Mouse (Mus musculus) olfactory bulb, adult 2 months (tissue): ENCODE measurements around the gene Eif2b4. TPM values are rescaled to one million over a fixed set of nuclear protein-coding genes. Genes with fewer than 3 reads are reported as not detected.
A peak's percentile ranks its signal among the peaks of the same experiment; 100 is the strongest.
"Not testable (repeated sequence)": the region's sequence is repeated elsewhere in the genome, so short reads cannot be mapped to it uniquely, and the experiment has no call there.

Source experiments
- H3K27ac ChIP-seq: fragments of 200-500 bp; 2 replicates; pipeline ENCODE4 v1.5.1; 2012; ENCODE audit warnings: low read depth, low read length; ENCODE audit not compliant: insufficient read depth
- H3K4me1 ChIP-seq: fragments of 200-500 bp; 2 replicates; pipeline ENCODE4 v1.6.1; 2012; ENCODE audit warnings: low read length; ENCODE audit not compliant: control insufficient read depth, insufficient read depth
- H3K4me3 ChIP-seq: fragments of 200-500 bp; 2 replicates; pipeline ENCODE4 v1.5.1; 2012; ENCODE audit warnings: mild to moderate bottlenecking, low read depth, low read length, moderate library complexity; ENCODE audit not compliant: insufficient read depth
- CTCF ChIP-seq: fragments of 200-500 bp; IDR thresholded peaks from 2 replicates; pipeline ENCODE4 v1.5.1; 2012; ENCODE audit warnings: low read depth, mild to moderate bottlenecking, low read length, moderate library complexity; ENCODE audit not compliant: insufficient read depth
- POLR2A ChIP-seq: fragments of 200-500 bp; IDR thresholded peaks from 2 replicates; pipeline ENCODE4 v1.6.1; 2012; ENCODE audit warnings: mild to moderate bottlenecking, low read depth, low read length, moderate library complexity; ENCODE audit not compliant: insufficient read depth
- WGBS: fragments of 180-500 bp; shearing (Covaris S2); methylation state at CpG from one replicate; pipeline ENCODE4 v1.1.7; 2018; 5-methylcytosine and 5-hydroxymethylcytosine counted together
- polyA plus RNA-seq: library from polyadenylated mRNA; stranded (reverse); fragments of >200 nt; gene quantifications from 2 replicates; pipeline ENCODE4 v1.2.4, GENCODE M21; 2012; ENCODE audit warnings: low replicate concordance; ENCODE audit not compliant: missing spikeins, insufficient read depth, insufficient read length

Eif2b4 gene
- polyA plus RNA-seq, 1 experiment: not detected

DNA sequence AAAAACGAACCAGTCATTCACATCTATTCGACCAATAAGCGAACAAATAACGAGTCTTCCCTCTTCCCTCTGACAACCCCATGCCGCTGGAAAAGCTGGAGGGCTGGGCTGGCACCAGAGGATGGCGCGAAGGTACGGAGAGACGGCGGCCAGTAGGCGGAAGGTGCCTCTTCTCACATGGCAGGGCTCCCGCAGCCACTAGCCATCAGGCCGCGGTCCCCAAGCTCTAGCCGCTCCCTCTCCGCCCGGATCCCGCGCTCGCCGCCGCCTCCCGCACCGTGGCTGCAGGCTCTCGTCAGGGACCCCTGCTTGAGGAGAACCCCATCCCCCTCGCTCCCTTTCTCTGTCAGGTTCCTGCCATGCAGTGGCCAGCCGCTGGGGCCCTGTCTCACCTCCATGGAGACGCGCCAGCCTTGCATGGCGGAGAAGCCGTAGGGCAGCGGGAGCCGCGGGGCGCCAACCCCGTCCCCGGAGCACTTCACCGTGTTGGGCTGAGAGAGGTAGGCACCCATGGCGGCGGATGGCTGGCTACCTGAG lies 26.7 kb upstream of the Eif2b4 start:
- no peak for TF ChIP-seq POLR2A
- TF ChIP-seq CTCF: no peak
- Histone ChIP-seq H3K4me3 (peak overlapping the region; percentile 97), H3K27ac (peak overlapping the region; percentile 64), H3K4me1 (0 out of 2 replicates have a peak, but pooled peaks cover 2% of the 10 kb centered on the region)
- under 1% methylated on average over 40 of the region's 40 CpGs for WGBS

- WGBS: 1% methylated on average over 11 of the region's 11 CpGs
- 0 out of 2 replicates have a peak, but pooled peaks cover 2% of the 10 kb centered on the region for H3K4me1 ChIP-seq
- no peak for TF ChIP-seq POLR2A
- TF ChIP-seq CTCF: no peak
- no peak overlapping the region for H3K27ac ChIP-seq
- peak overlapping the region; percentile 97 for H3K4me3 ChIP-seq
Observed at GRCm38 (mm10) chr5:31219474-31219873, 26.2 kb upstream of the Eif2b4 start.

DNA sequence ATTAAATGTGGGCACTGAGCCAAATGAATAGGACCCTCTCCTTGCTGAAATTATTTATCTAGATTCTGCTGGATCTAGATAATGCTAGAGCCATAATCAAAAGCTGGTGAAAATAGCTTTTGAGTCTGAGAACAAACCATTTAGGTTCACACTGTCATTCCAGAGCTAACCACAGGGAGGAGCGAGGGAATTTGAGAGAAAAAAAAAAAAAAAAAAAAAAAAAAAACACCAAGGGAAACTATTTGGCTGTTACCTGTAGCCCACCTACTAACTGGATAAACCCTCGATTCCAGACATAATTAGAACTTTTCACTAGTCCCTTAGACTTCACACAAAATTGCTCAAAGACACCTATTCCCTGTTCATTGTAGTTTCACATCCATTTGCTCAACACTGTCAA lies 25.8 kb upstream of the Eif2b4 start:
- 3% methylated on average over 2 of the region's 2 CpGs for WGBS
- H3K27ac ChIP-seq: no peak overlapping the region
- TF ChIP-seq POLR2A (no peak), CTCF (no peak)
- 0 out of 2 replicates have a peak, but pooled peaks cover 2% of the 10 kb centered on the region for H3K4me1 ChIP-seq
- no peak overlapping the region for H3K4me3 ChIP-seq

DNA sequence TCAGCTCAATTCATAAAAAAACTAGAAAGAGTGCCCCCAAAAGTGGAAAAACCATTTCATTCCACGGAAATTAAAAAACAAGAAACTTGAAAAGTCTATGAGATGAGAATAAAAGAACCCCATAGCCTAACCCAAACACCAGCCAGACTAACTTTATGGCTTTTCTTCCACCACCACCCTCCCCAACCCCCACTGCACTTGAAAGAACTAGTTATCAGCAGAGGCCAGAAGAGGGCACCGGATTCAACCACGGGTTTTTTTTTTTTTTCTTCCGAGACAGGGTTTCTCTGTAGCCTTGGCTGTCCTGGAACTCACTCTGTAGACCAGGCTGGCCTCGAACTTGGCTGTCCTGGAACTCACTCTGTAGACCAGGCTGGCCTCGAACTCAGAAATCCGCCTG lies 25.1 kb upstream of the Eif2b4 start:
- Histone ChIP-seq H3K4me3 (no peak overlapping the region), H3K4me1 (0 out of 2 replicates have a peak, but pooled peaks cover 2% of the 10 kb centered on the region), H3K27ac (no peak overlapping the region)
- TF ChIP-seq CTCF (no peak), POLR2A (no peak)
- WGBS: 57% methylated on average over 7 of the region's 7 CpGs

DNA sequence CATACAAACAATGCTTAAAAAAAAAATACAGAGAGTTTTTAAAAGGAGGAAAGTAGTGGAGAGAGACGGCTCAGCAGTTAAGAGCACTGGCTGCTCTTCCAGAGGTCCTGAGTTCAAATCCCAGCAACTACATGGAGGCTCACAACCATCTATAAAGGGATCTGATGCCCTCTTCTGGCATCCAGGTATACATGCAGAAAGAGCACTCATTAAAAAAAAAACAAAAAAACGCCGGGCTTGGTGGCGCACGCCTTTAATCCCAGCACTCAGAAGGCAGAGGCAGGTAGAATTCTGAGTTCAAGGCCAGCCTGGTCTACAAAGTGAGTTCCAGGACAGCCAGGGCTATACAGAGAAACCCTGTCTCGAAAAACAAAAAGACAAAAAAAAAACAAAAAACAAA lies 23.3 kb upstream of the Eif2b4 start:
- WGBS: 82% methylated on average over 6 of the region's 6 CpGs
- H3K4me1 ChIP-seq, H3K4me3 ChIP-seq, H3K27ac ChIP-seq: not testable (repeated sequence)

DNA sequence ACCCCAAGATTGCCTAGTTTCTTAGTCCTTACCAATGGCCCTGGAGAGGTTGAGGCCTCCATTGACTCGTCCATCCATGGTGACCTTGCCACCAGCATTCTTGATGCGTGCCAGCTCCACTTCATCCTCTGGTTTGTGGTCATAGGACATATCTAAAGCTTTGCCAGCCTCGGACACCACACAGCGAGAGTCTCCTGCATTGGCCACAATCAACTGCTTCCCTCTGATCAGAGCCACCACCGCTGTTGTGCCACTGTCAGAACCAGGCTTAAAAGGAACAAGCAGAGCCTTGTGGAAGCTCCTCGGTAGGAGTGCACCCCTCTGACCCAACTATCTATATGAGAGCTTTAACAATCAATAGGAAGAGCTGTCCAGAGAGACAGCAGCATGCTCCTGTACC lies 11.2 kb upstream of the Eif2b4 start:
- TF ChIP-seq CTCF: no peak
- TF ChIP-seq POLR2A: no peak
- 94% methylated on average over 6 of the region's 6 CpGs for WGBS

DNA sequence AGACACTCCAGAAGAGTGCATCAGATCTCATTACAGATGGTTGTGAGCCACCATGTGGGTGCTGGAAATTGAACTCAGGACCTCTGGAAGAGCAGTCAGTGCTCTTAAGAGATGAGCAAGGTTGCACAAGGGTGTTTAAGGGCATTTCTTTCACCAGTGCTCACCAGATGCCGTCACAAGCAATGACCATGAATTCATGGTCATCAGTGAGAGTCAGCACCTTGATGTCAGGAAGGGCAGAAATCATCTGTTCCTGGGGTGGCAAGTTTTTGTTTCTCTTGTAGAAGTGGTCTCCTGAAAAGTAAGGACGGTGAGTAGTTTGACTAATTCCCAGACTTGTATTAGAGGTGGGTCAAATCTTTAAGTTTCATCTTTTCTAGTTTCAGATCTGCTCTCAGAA lies 10.6 kb upstream of the Eif2b4 start:
- peaks cover 17% of the 10 kb centered on the region for H3K4me1 ChIP-seq
- no peak overlapping the region for H3K27ac ChIP-seq
- 98% methylated on average over 2 of the region's 2 CpGs for WGBS
- TF ChIP-seq POLR2A: no peak
- no peak for TF ChIP-seq CTCF
- H3K4me3 ChIP-seq: no peak overlapping the region

More for the DNA sequence above, 11.2 kb upstream of the Eif2b4 start:
- Histone ChIP-seq H3K27ac (no peak overlapping the region), H3K4me3 (no peak overlapping the region), H3K4me1 (peaks cover 17% of the 10 kb centered on the region)

GRCm38 (mm10) chr5:31202933-31203332 lies 9.7 kb upstream of the Eif2b4 start:
- TF ChIP-seq POLR2A (no peak), CTCF (no peak)
- WGBS: 88% methylated on average over 7 of the region's 7 CpGs
- H3K4me1 ChIP-seq: peaks cover 17% of the 10 kb centered on the region
- peak overlapping the region; percentile 53 for H3K4me3 ChIP-seq
- H3K27ac ChIP-seq: 0 out of 2 replicates have a peak overlapping the region, but pooled peaks have one; percentile 28

DNA sequence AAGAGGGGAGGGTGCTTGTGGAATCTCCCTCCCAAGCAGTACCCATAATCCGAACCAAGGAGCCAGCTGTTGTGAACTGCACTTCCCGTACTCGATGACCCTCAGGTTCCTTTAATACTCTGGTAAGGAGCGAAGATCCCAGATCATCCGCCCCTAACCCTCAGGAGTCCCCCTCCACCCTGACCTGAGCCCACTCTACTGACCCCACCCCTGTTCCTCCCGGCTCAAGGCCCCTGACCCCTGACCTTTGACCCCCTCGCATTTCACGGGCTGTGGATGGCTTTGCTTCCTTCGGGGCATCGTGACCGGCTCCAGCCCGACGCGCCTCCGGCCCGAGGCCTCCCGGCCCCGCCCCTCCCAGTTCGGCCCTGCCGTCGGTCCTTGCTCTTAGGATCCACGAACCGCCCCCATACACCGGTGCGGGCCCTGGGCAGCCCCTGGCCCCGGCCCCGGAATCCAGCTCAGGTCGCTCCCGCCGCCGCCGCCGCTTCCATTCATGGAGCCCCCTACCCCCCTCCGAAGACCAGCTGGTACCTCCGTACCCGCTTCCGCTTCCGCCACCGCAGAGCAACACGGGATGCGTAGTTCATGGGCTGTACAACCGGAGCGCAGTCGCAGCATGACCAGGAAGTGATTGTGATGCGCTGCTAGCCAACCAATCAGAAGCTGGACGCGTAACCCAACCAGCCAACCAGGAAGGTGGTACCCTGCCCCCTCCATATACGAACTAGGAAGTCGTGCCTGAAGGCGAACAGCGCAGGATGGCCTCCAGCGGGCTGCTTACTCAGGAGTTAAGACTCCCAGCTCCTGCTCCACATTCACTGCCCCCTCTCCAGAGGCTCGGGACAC lies 8.7 kb upstream of the Eif2b4 start, which contains the start of gene Zfp513:
TSS of gene Zfp513 (minus strand) at position 562 of the 849 bp plus-strand sequence.
- under 1% methylated on average over 53 of the region's 53 CpGs for WGBS
- TF ChIP-seq CTCF: no peak
- peak; percentile 56 for TF ChIP-seq POLR2A
- Histone ChIP-seq H3K4me3 (peak within 1 kb of the TSS; percentile 69), H3K27ac (peak within 1 kb of the TSS; percentile 28), H3K4me1 (peaks cover 17% of the 10 kb centered on the region)
